Mouse (Mus musculus): Measurements from ENCODE around the gene Plbd2. TPM values are rescaled to one million over a fixed set of nuclear protein-coding genes. Genes with fewer than 3 reads are reported as not detected.
"Not testable (repeated sequence)": the region's sequence is repeated elsewhere in the genome, so short reads cannot be mapped to it uniquely, and the experiment has no call there.

Gene Plbd2
- polyA plus RNA-seq, 1 experiment from 2014 or later, result 42.1 TPM

DNA sequence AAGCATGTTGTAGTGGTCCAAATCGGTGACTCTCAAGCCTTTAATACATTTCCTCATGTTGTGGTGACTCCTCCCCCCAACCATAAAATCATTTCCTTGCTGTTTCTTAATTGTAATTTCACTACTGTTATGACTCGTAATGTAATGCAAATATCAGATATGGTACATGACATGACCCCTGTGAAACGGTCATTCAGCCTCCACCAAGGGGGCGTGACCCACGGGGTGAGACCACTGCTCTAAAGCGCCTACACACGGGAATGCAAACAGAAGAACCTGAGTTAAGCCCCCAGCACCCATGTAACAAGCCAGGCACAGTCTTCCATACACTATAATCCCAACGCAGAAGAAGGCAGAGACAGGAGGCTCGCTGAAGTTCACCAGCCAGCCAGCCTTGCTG is 2.4 kb upstream of the Plbd2 start:
- Histone ChIP-seq H3K9ac (ENCODE audit: low read length) (no peak overlapping the region), H3K36me3 (ENCODE audit: control insufficient read depth, insufficient read depth, low read length) (no peaks in the 10 kb centered on the region), H3K4me2 (ENCODE audit: low read length) (no peak overlapping the region), H3K27me3 (replicated peaks; ENCODE audit: control insufficient read depth, insufficient read depth, low read length) (no peaks in the 10 kb centered on the region), H3K9me3 (ENCODE audit: control insufficient read depth, low read length) (no peaks in the 10 kb centered on the region), H3K27ac (ENCODE audit: low read depth) (no peak overlapping the region), H3K4me3 (ENCODE audit: low read depth, low read length) (no peak overlapping the region), H3K4me1 (replicated peaks; ENCODE audit: control insufficient read depth, insufficient read depth, low read length) (peaks cover 9% of the 10 kb centered on the region; the same call in 1 of the 2 replicates)
- ATAC-seq (replicated peaks; ENCODE audit: low FRiP score, low TSS enrichment, low read depth) (no peak), DNase-seq (ENCODE audit: low spot score) (no peak)
- 63% methylated on average over 9 of the region's 9 CpGs for WGBS

DNA sequence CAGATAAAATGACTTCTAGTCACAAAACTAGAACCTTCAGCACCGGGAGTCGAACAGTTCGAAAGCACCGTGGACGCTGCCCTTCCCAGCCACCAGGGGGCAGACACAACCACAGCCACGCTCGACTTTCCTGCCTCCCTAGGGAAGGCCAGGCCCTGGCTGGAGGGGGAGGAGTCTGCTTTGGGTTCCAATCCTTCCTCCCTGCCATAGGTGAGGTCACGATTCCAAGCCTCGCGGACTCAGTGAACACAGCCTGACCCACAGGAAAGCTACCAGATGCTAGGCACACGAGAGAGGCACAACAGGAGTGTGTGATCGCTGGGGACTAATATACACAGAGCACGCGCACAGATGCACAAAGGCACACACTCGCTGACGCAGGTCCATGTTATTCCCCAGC is 1.9 kb upstream of the Plbd2 start:
- WGBS, result 22% methylated on average over 16 of the region's 16 CpGs
- H3K36me3 ChIP-seq (ENCODE audit: control insufficient read depth, insufficient read depth, low read length), result no peaks in the 10 kb centered on the region
- no peaks in the 10 kb centered on the region for H3K9me3 ChIP-seq (ENCODE audit: control insufficient read depth, low read length)
- no peak overlapping the region for H3K9ac ChIP-seq (ENCODE audit: low read length)
- H3K4me3 ChIP-seq (ENCODE audit: low read depth, low read length), result no peak overlapping the region
- ATAC-seq (replicated peaks; ENCODE audit: low FRiP score, low TSS enrichment, low read depth) (no peak), DNase-seq (ENCODE audit: low spot score) (peak; percentile 84)
- H3K27me3 ChIP-seq (replicated peaks; ENCODE audit: control insufficient read depth, insufficient read depth, low read length), result no peaks in the 10 kb centered on the region
- no peak overlapping the region for H3K27ac ChIP-seq (ENCODE audit: low read depth)
- peaks cover 9% of the 10 kb centered on the region; the same call in 1 of the 2 replicates for H3K4me1 ChIP-seq (replicated peaks; ENCODE audit: control insufficient read depth, insufficient read depth, low read length)
- no peak overlapping the region for H3K4me2 ChIP-seq (ENCODE audit: low read length)

DNA sequence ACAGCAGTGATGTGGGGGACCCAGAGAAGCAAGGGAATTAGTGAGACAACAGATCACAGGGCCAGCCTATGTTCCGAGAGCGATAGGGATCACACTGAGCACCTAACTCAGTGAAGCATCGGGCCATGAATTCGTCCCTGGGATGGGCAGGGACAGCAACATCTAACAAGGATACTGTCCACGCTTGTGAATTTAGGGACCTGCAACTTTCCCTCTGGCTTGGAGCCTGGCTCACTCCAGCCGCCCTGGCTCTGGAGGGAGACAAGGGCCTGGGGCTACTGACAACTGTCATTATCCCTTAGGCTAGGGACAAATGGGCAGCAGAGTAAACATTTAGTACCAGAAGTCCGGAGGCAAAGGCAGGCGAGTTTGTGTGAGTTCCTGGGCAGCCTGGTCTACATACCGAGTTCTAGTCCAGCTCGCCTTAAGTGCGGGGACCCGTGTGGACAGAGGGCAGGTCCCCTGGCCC is 716 bp downstream of the Plbd2 start:
- H3K4me3 ChIP-seq (ENCODE audit: low read depth, low read length), result peak overlapping the region; percentile 90
- DNase-seq (ENCODE audit: low spot score), result no peak
- ATAC-seq (replicated peaks; ENCODE audit: low FRiP score, low TSS enrichment, low read depth), result no peak

DNA sequence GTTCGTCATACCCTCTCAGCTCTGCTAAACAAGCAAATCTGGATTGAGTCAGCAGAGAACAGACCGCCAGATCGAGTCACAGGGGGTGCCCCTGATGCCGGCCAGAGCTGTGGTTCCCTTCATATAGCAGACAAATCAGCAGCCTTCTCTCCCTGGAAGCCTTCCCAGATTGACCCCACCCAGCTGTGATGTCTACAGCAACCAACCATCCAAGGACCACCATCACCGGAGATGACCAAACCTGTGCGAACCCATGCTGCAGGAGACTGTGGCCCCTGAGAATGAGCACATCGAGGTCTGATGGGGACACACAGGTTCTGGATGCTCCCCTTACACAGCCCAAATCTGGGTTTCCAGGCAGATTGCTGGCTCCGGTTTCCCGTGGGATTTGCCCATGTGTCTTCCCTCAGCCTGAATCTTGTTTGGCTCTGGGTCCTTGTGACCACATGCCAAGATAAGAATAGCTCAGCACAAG is 1.2 kb downstream of the Plbd2 start:
- ATAC-seq (replicated peaks; ENCODE audit: low FRiP score, low TSS enrichment, low read depth) (no peak), DNase-seq (ENCODE audit: low spot score) (no peak)
- WGBS, result 66% methylated on average over 9 of the region's 9 CpGs
- H3K4me3 ChIP-seq (ENCODE audit: low read depth, low read length), result peak overlapping the region; percentile 90
- peaks cover 9% of the 10 kb centered on the region; the same call in 1 of the 2 replicates for H3K4me1 ChIP-seq (replicated peaks; ENCODE audit: control insufficient read depth, insufficient read depth, low read length)
- peak overlapping the region; percentile 81 for H3K9ac ChIP-seq (ENCODE audit: low read length)
- no peaks in the 10 kb centered on the region for H3K9me3 ChIP-seq (ENCODE audit: control insufficient read depth, low read length)
- 0 out of 2 replicates have a peak, but pooled peaks cover 3% of the 10 kb centered on the region for H3K36me3 ChIP-seq (ENCODE audit: control insufficient read depth, insufficient read depth, low read length)
- H3K4me2 ChIP-seq (ENCODE audit: low read length), result peak overlapping the region; percentile 93
- H3K27ac ChIP-seq (ENCODE audit: low read depth), result no peak overlapping the region
- no peaks in the 10 kb centered on the region for H3K27me3 ChIP-seq (replicated peaks; ENCODE audit: control insufficient read depth, insufficient read depth, low read length)

More for the DNA sequence above, 716 bp downstream of the Plbd2 start:
- H3K9ac ChIP-seq (ENCODE audit: low read length), result peak overlapping the region; percentile 81
- WGBS, result 11% methylated on average over 12 of the region's 12 CpGs
- no peak overlapping the region for H3K27ac ChIP-seq (ENCODE audit: low read depth)
- H3K36me3 ChIP-seq (ENCODE audit: control insufficient read depth, insufficient read depth, low read length), result 0 out of 2 replicates have a peak, but pooled peaks cover 3% of the 10 kb centered on the region
- no peaks in the 10 kb centered on the region for H3K9me3 ChIP-seq (ENCODE audit: control insufficient read depth, low read length)
- H3K4me2 ChIP-seq (ENCODE audit: low read length), result peak overlapping the region; percentile 93
- H3K4me1 ChIP-seq (replicated peaks; ENCODE audit: control insufficient read depth, insufficient read depth, low read length), result peaks cover 9% of the 10 kb centered on the region; the same call in 1 of the 2 replicates
- H3K27me3 ChIP-seq (replicated peaks; ENCODE audit: control insufficient read depth, insufficient read depth, low read length), result no peaks in the 10 kb centered on the region

DNA sequence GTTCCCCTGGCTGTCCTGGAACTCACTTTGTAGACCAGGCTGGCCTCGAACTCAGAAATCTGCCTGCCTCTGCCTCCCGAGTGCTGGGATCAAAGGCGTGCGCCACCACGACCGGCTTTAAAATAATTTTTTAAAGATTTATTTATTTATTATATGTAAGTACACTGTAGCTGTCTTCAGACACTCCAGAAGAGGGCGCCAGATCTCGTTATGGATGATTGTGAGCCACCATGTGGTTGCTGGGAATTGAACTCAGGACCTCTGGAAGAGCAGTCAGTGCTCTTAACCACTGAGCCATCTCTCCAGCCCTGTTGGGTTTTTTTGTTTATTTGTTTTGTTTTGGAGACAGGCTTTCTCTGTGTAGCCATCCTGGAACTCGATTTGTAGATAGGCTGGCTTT is 2.8 kb downstream of the Plbd2 start:
- WGBS, result 87% methylated on average over 9 of the region's 9 CpGs
- not testable (repeated sequence) for H3K9me3 ChIP-seq (ENCODE audit: control insufficient read depth, low read length); H3K4me3 ChIP-seq (ENCODE audit: low read depth, low read length); H3K4me1 ChIP-seq (replicated peaks; ENCODE audit: control insufficient read depth, insufficient read depth, low read length); ATAC-seq (replicated peaks; ENCODE audit: low FRiP score, low TSS enrichment, low read depth); H3K27me3 ChIP-seq (replicated peaks; ENCODE audit: control insufficient read depth, insufficient read depth, low read length); H3K9ac ChIP-seq (ENCODE audit: low read length); H3K36me3 ChIP-seq (ENCODE audit: control insufficient read depth, insufficient read depth, low read length); DNase-seq (ENCODE audit: low spot score); H3K4me2 ChIP-seq (ENCODE audit: low read length); H3K27ac ChIP-seq (ENCODE audit: low read depth)

DNA sequence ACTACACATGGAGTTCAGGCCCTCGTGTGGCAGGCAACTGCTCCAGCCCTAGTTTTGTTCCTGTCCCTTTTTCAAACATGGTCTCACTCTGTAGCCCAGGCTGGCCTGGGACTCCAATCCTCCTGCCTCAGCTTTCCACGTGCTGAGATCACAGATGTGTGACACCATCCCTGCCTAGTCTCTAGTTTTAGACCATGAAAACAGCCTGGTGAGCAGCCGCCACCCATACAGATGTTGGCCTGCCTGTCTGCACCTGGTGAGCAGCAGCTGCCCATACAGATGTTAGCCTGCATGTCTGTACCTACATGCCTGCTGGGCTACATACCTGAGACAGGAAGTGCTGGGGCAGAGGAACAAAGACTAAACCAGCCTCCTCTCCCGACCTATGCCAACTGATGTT is 4.2 kb downstream of the Plbd2 start:
- Histone ChIP-seq H3K36me3 (ENCODE audit: control insufficient read depth, insufficient read depth, low read length) (peaks cover 4% of the 10 kb centered on the region; the same call in 1 of the 2 replicates), H3K4me3 (ENCODE audit: low read depth, low read length) (no peak overlapping the region), H3K9ac (ENCODE audit: low read length) (no peak overlapping the region), H3K4me1 (replicated peaks; ENCODE audit: control insufficient read depth, insufficient read depth, low read length) (peaks cover 9% of the 10 kb centered on the region; the same call in 1 of the 2 replicates), H3K4me2 (ENCODE audit: low read length) (no peak overlapping the region), H3K9me3 (ENCODE audit: control insufficient read depth, low read length) (no peaks in the 10 kb centered on the region), H3K27me3 (replicated peaks; ENCODE audit: control insufficient read depth, insufficient read depth, low read length) (no peaks in the 10 kb centered on the region), H3K27ac (ENCODE audit: low read depth) (no peak overlapping the region)
- no peak for ATAC-seq (replicated peaks; ENCODE audit: low FRiP score, low TSS enrichment, low read depth)
- no peak for DNase-seq (ENCODE audit: low spot score)
- 81% methylated on average over 4 of the region's 4 CpGs for WGBS

DNA sequence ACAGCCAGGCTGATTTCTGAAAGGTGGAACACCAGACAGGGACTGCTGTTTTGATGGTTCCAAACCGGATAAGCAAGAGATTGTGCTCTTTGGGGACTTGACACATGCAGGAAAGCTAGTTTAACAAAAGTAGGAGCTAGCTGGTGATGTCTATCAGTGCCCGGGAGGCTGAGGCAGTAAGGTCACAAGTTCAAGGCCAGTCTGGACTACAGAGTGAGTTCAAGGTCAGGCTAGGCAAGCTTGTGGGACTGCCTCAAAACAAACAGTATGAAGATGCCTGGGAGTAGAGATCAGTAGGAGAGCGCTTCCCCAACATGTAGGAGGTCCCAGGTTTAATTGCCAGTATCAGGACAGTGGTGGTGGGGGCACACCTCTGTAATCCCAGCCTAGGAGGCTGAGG is 6.4 kb downstream of the Plbd2 start:
- H3K27ac ChIP-seq (ENCODE audit: low read depth), result no peak overlapping the region
- H3K4me3 ChIP-seq (ENCODE audit: low read depth, low read length), result no peak overlapping the region
- H3K9ac ChIP-seq (ENCODE audit: low read length), result no peak overlapping the region
- ATAC-seq (replicated peaks; ENCODE audit: low FRiP score, low TSS enrichment, low read depth), result no peak
- H3K36me3 ChIP-seq (ENCODE audit: control insufficient read depth, insufficient read depth, low read length), result peaks cover 17% of the 10 kb centered on the region
- no peaks in the 10 kb centered on the region for H3K27me3 ChIP-seq (replicated peaks; ENCODE audit: control insufficient read depth, insufficient read depth, low read length)
- DNase-seq (ENCODE audit: low spot score), result no peak
- no peaks in the 10 kb centered on the region for H3K9me3 ChIP-seq (ENCODE audit: control insufficient read depth, low read length)
- no peak overlapping the region for H3K4me2 ChIP-seq (ENCODE audit: low read length)
- H3K4me1 ChIP-seq (replicated peaks; ENCODE audit: control insufficient read depth, insufficient read depth, low read length), result peaks cover under 1% of the 10 kb centered on the region; the same call in 1 of the 2 replicates
- WGBS, result 80% methylated on average over 3 of the region's 3 CpGs

DNA sequence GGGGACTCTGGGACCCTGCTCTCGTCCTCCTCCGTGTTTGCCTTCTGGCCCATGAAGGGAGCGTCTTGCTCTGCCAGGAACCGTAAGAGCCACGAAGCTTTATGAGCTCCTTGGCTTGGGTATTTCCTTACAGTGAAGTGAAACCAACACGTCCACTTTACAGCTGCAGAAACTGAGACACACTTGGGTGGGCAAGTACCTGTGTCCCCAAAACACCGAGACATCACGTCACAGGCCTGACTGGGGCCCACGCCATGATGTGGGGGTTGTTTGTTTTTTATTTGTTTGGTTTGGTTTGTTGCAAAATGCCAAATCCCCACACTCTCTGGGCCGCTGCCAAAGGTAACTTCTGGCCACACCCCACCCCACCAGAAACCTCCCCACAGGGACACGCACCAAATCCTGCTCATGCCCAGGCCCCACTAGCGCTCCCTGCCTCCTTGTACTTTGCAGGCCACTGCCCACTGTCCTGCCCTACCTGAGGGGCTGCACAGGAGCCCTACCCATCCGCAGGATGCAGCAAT is 7.7 kb downstream of the Plbd2 start:
- no peak for ATAC-seq (replicated peaks; ENCODE audit: low FRiP score, low TSS enrichment, low read depth)
- no peak overlapping the region for H3K4me3 ChIP-seq (ENCODE audit: low read depth, low read length)
- H3K9ac ChIP-seq (ENCODE audit: low read length), result no peak overlapping the region
- DNase-seq (ENCODE audit: low spot score), result no peak
- H3K9me3 ChIP-seq (ENCODE audit: control insufficient read depth, low read length), result no peaks in the 10 kb centered on the region
- no peak overlapping the region for H3K4me2 ChIP-seq (ENCODE audit: low read length)
- no peak overlapping the region for H3K27ac ChIP-seq (ENCODE audit: low read depth)
- H3K4me1 ChIP-seq (replicated peaks; ENCODE audit: control insufficient read depth, insufficient read depth, low read length), result no peaks in the 10 kb centered on the region
- peaks cover 19% of the 10 kb centered on the region for H3K36me3 ChIP-seq (ENCODE audit: control insufficient read depth, insufficient read depth, low read length)
- no peaks in the 10 kb centered on the region for H3K27me3 ChIP-seq (replicated peaks; ENCODE audit: control insufficient read depth, insufficient read depth, low read length)
- 90% methylated on average over 13 of the region's 13 CpGs for WGBS

Data from intestine, embryonic 14.5 days (tissue).